Mouse (Mus musculus): ENCODE measurements at regions not wholly inside any gene's neighbourhood (a gene's known extent, or its start where the extent isn't known, plus 50 kb on each side); places are given as distances from the start of the nearest gene placed in this dataset.

DNA sequence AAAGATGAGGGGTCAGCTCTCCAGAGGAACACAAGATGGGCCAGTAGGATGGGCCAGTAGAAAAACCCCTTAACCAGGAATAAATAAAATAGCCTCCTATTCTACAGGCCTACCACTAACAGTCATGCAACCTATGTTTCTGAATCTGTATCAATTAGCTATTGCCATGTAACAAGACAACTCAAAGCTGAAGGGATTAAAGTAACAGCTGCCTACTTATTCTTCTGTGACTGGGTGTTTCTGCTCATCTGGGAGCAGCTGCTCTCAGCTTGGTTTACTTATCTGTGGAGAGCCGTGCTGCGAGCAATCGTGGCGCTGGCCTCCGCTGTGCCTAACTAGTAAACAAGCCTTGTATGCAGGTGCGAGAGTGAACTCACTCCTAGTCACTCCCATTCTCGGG, 97.0 kb downstream of the Rpap3 start:
- DNase-seq (ENCODE audit: low read depth, low spot score): no peak
- Histone ChIP-seq H3K9ac (ENCODE audit: control insufficient read depth, low read depth, low read length, poor library complexity, severe bottlenecking) (no peak overlapping the region), H3K4me3 (ENCODE audit: control insufficient read depth in 1 of 2, insufficient read depth in 1 of 2, low read depth in 2 of 2, low read length in 2 of 2) (no peak overlapping the region), H3K27me3 (ENCODE audit: control insufficient read depth in 1 of 2, insufficient read depth in 2 of 2, low read length in 2 of 2) (peaks cover 5 to 11% of the 10 kb centered on the region in 2 experiments), H3K79me2 (ENCODE audit: control insufficient read depth, insufficient read depth, low read length, poor library complexity) (no peaks in the 10 kb centered on the region), H3K36me3 (ENCODE audit: control insufficient read depth in 1 of 2, insufficient read depth in 2 of 2, low read length in 2 of 2) (no peaks in the 10 kb centered on the region; a peak in 1 of 4 replicates), H3K4me1 (ENCODE audit: control insufficient read depth in 1 of 2, insufficient read depth in 2 of 2, low read length in 2 of 2) (no peaks in the 10 kb centered on the region), H3K9me3 (replicated peaks; ENCODE audit: insufficient read depth, low read length) (no peaks in the 10 kb centered on the region), H3K27ac (ENCODE audit: control insufficient read depth, low read depth, low read length) (no peak overlapping the region)
- no peak for TF ChIP-seq BHLHE40 (IDR thresholded peaks at IDR 0.05; ENCODE audit: borderline replicate concordance, low read depth, low read length)
- TF ChIP-seq USF1 (IDR thresholded peaks at IDR 0.05; ENCODE audit: low read depth, low read length): no peak

DNA sequence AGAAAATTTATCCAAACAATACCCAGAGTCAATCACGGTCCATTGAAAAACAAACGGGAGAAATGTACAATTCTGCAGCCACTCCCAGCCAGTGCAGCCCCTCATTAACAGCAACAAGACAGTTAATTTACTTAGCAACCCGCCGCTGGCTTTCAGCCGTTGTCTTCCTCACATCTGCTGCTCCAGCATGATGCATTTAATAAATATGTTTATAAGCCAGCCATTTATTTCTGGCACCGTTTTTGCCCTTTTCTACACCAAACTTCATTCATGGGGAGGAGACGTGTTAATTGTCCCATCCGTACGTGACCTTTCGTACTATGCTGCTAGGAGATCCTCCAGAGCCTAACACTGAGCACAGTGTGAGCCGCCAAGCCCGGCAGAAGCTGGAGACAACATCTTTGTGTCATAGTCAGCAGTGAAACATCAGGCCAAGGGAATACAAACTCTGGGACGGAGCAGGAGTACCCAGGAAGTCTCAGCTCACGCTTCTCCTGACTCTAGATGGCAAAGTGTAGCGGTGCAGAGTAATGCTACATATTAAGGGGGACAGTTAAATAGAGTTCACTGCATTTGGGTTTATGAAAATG, 97.9 kb downstream of the Rpap3 start:
- no peaks in the 10 kb centered on the region for H3K79me2 ChIP-seq (ENCODE audit: control insufficient read depth, insufficient read depth, low read length, poor library complexity)
- no peak for TF ChIP-seq POLR2AphosphoS2 (IDR thresholded peaks at IDR 0.05; ENCODE audit: low read length)
- TF ChIP-seq USF2 (IDR thresholded peaks at IDR 0.05; ENCODE audit: borderline replicate concordance in 1 of 2, insufficient read depth in 1 of 2, low read depth in 1 of 2, low read length in 2 of 2): no peak
- no peak for TF ChIP-seq BHLHE40 (IDR thresholded peaks at IDR 0.05; ENCODE audit: borderline replicate concordance, low read depth, low read length)
- TF ChIP-seq GABPA (IDR thresholded peaks at IDR 0.05; ENCODE audit: low read depth, low read length): no peak
- no peak for TF ChIP-seq MEF2A (IDR thresholded peaks at IDR 0.05; ENCODE audit: extremely low read depth, insufficient replicate concordance, low read depth, low read length, poor library complexity, severe bottlenecking)
- no peak for TF ChIP-seq SIN3A (IDR thresholded peaks at IDR 0.05; ENCODE audit: low read length)
- TF ChIP-seq NELFE (IDR thresholded peaks at IDR 0.05; ENCODE audit: low read depth, low read length): no peak
- TF ChIP-seq MAX (IDR thresholded peaks at IDR 0.05; ENCODE audit: low read length): no peak
- TF ChIP-seq ZNF384 (IDR thresholded peaks at IDR 0.05; ENCODE audit: low read depth, low read length): no peak
- TF ChIP-seq ZKSCAN1 (IDR thresholded peaks at IDR 0.05; ENCODE audit: low read depth, low read length): no peak
- no peak for DNase-seq (ENCODE audit: low read depth, low spot score)
- no peak overlapping the region for H3K27ac ChIP-seq (ENCODE audit: control insufficient read depth, low read depth, low read length)
- no peak overlapping the region for H3K4me3 ChIP-seq (ENCODE audit: control insufficient read depth in 1 of 2, insufficient read depth in 1 of 2, low read depth in 2 of 2, low read length in 2 of 2)
- no peak overlapping the region for H3K9ac ChIP-seq (ENCODE audit: control insufficient read depth, low read depth, low read length, poor library complexity, severe bottlenecking)
- 0 out of 4 replicates have a peak, but pooled peaks cover 0 to 2% of the 10 kb centered on the region in 2 experiments for H3K4me1 ChIP-seq (ENCODE audit: control insufficient read depth in 1 of 2, insufficient read depth in 2 of 2, low read length in 2 of 2)
- no peaks in the 10 kb centered on the region for H3K9me3 ChIP-seq (replicated peaks; ENCODE audit: insufficient read depth, low read length)
- peaks cover 5 to 11% of the 10 kb centered on the region in 2 experiments for H3K27me3 ChIP-seq (ENCODE audit: control insufficient read depth in 1 of 2, insufficient read depth in 2 of 2, low read length in 2 of 2)
- no peaks in the 10 kb centered on the region; a peak in 1 of 4 replicates for H3K36me3 ChIP-seq (ENCODE audit: control insufficient read depth in 1 of 2, insufficient read depth in 2 of 2, low read length in 2 of 2)

DNA sequence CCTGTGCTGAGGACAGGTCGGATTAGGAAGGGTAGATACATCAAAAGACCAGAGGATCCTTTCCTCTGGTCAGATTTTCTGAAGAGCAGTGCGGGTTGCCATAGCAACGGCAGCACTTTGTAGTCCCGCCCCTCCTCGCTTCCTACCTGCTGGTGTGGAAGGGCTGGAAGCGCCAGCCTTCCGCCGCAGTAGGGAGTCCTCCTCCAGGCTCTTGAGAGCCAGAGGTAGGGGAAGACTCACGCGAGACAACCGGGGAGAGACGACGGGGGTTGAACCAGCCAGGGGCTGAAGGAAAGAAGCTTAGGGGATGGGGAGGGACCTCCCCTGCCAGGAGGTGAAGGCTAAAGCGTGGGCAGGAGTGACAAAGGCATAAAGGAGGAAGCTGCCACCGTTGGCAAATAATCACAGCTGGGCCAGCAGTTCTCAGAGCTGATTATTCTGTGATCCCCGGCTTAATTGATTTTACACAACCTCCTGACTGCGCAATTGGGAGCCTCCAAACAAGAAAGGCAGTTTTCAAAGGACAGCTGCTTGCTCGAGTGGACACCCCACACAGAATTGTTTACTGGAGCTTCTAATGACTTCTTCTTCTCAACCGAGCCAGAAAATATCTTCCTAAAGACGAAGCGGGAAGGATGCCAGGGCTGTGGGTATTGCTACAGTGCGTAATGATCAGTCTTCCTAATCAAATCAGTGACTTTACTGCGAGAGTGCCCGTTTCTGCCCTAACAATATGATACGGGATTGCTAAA, 98.8 kb downstream of the Rpap3 start:
- H3K27me3 ChIP-seq (ENCODE audit: control insufficient read depth in 1 of 2, insufficient read depth in 2 of 2, low read length in 2 of 2): peaks cover 5 to 13% of the 10 kb centered on the region in 2 experiments
- TF ChIP-seq RAD21 (IDR thresholded peaks at IDR 0.05; ENCODE audit: low read depth, low read length) (no peak), ZC3H11A (IDR thresholded peaks at IDR 0.05; ENCODE audit: low read depth, low read length) (no peak), TBP (IDR thresholded peaks at IDR 0.05; ENCODE audit: low read depth, low read length) (no peak), CTCF (IDR thresholded peaks at IDR 0.05 in 2 of 3, conservative IDR thresholded peaks at IDR 0.05 in 1 of 3; ENCODE audit: control insufficient read depth in 1 of 3, insufficient read depth in 1 of 3, low read depth in 2 of 3, low read length in 3 of 3, poor library complexity in 1 of 3, severe bottlenecking in 1 of 3) (no peak), MYC (IDR thresholded peaks at IDR 0.05; ENCODE audit: low read depth, low read length) (no peak), TCF12 (IDR thresholded peaks at IDR 0.05; ENCODE audit: low read depth, low read length) (no peak), RCOR1 (IDR thresholded peaks at IDR 0.05; ENCODE audit: low read depth, low read length) (no peak), GABPA (IDR thresholded peaks at IDR 0.05; ENCODE audit: low read depth, low read length) (no peak)
- H3K27ac ChIP-seq (ENCODE audit: control insufficient read depth, low read depth, low read length): no peak overlapping the region
- H3K9me3 ChIP-seq (replicated peaks; ENCODE audit: insufficient read depth, low read length): no peaks in the 10 kb centered on the region
- DNase-seq (ENCODE audit: low read depth, low spot score): no peak
- H3K4me3 ChIP-seq (ENCODE audit: control insufficient read depth in 1 of 2, insufficient read depth in 1 of 2, low read depth in 2 of 2, low read length in 2 of 2): no peak overlapping the region
- no peaks in the 10 kb centered on the region for H3K79me2 ChIP-seq (ENCODE audit: control insufficient read depth, insufficient read depth, low read length, poor library complexity)
- H3K9ac ChIP-seq (ENCODE audit: control insufficient read depth, low read depth, low read length, poor library complexity, severe bottlenecking): no peak overlapping the region
- H3K4me1 ChIP-seq (ENCODE audit: control insufficient read depth in 1 of 2, insufficient read depth in 2 of 2, low read length in 2 of 2): 0 out of 4 replicates have a peak, but pooled peaks cover 0 to 2% of the 10 kb centered on the region in 2 experiments
- H3K36me3 ChIP-seq (ENCODE audit: control insufficient read depth in 1 of 2, insufficient read depth in 2 of 2, low read length in 2 of 2): no peaks in the 10 kb centered on the region

Measured in MEL (cell line).